Mouse (Mus musculus) myocyte (in vitro differentiated cells): ENCODE data around the gene Kalrn.

ENCODE experiments used
- CEBPB ChIP-seq: IDR thresholded peaks from 2 replicates; pipeline ENCODE4 v1.6.1; 2011; ENCODE audit warnings: mild to moderate bottlenecking, moderate library complexity; ENCODE audit not compliant: poor library complexity, insufficient read depth, severe bottlenecking
- E2F4 ChIP-seq: IDR thresholded peaks from one replicate; pipeline ENCODE4 v1.6.1; 2011; ENCODE audit warnings: mild to moderate bottlenecking, control low read depth, moderate library complexity; ENCODE audit not compliant: insufficient read depth
- MAX ChIP-seq: IDR thresholded peaks from one replicate; pipeline ENCODE4 v1.6.1; 2011; ENCODE audit warnings: low read depth, mild to moderate bottlenecking, control low read depth
- MYOG ChIP-seq, 3 experiments: IDR thresholded peaks; one replicate each; pipeline ENCODE4 v1.6.1; 2011; ENCODE audit warnings: control low read depth in 2 of 3, low read depth in 2 of 3, mild to moderate bottlenecking in 2 of 3; ENCODE audit not compliant: insufficient read length in 2 of 3, control insufficient read depth in 1 of 3, insufficient read depth in 1 of 3
- POLR2A ChIP-seq: IDR thresholded peaks from one replicate; pipeline ENCODE4 v1.6.1; 2011; ENCODE audit warnings: low read depth, mild to moderate bottlenecking, control low read depth, moderate library complexity; ENCODE audit not compliant: insufficient read length
- TCF12 ChIP-seq: IDR thresholded peaks from one replicate; pipeline ENCODE4 v1.6.1; 2011; ENCODE audit warnings: mild to moderate bottlenecking, control low read depth; ENCODE audit not compliant: poor library complexity, insufficient read depth, severe bottlenecking
- TCF3 ChIP-seq: IDR thresholded peaks from one replicate; pipeline ENCODE4 v1.6.1; 2011; ENCODE audit warnings: low read depth, control low read depth; ENCODE audit not compliant: insufficient read length

DNA sequence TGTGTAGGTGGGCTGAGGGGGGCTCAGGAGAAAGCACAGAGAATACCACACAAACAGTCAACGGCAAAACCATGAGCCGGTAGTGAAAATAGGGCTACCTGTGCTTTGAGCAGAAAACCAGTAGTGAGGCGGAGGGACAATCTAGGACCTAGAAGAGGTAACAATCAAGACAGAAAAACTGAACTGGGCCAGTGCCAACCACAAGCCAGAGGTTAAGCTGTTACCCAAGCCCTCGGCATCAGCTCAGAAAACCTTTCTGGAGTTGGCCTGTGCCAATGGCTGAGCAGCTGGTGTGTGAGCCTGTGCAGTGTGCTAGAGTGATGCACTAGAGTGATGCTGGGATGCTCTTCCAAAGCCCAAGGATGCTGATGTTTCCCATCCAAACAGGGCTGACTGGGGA is 248.2 kb downstream of the Kalrn start:
- TF ChIP-seq POLR2A, result no peak
- TF ChIP-seq MAX, result no peak
- no peak for TF ChIP-seq MYOG (IDR thresholded peaks at IDR 0.05; ENCODE audit: control insufficient read depth in 1 of 3, insufficient read depth in 1 of 3, insufficient read length in 2 of 3, low read depth in 2 of 3)
- TF ChIP-seq E2F4, result no peak
- TF ChIP-seq TCF3, result no peak
- no peak for TF ChIP-seq TCF12
- TF ChIP-seq CEBPB, result no peak
